Mouse (Mus musculus) ES-Bruce4 (cell line): ENCODE data around the gene Snd1.

Experiments
- CTCF ChIP-seq: IDR thresholded peaks from one replicate; pipeline ENCODE4 v1.8.1; 2011; ENCODE audit warnings: low read depth, low read length
- EP300 ChIP-seq: IDR thresholded peaks from 2 replicates; pipeline ENCODE4 v1.6.1; 2011; ENCODE audit warnings: low read depth, low read length; ENCODE audit not compliant: insufficient read depth
- POLR2A ChIP-seq: IDR thresholded peaks from one replicate; pipeline ENCODE4 v1.8.1; 2011; ENCODE audit warnings: low read length; ENCODE audit not compliant: insufficient read depth

DNA sequence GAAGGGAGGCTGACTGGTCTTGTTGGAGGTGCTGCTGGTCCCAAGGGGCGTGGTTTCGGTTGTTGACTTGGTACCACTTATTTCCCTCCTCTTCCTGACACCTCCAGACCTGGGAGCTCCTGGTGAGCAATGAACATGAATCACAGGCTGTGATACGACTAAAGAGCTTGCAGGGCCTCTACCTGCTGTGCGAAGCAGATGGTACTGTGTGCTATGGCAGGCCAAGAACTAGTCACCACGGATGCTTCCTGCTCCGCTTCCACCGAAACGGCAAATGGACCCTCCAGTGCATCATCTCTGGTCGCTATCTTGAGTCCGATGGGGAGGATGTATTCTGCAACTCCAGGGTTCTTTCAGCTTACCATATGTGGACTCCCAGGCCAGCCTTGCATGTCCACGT, 45.1 kb upstream of the Snd1 start:
- TF ChIP-seq CTCF: no peak
- no peak for TF ChIP-seq POLR2A
- TF ChIP-seq EP300: no peak
